Mouse (Mus musculus): ENCODE measurements around the gene Fam131c.

The Fam131c gene

GRCm38 (mm10) chr4:141432666-141433065 lies 64.6 kb downstream of the Fam131c start:
- in situ Hi-C loops (cut with MboI; ENCODE audit: low sequenced_read_pairs), result no loop called here

GRCm38 (mm10) chr4:141433191-141433590 lies 65.2 kb downstream of the Fam131c start:
- in situ Hi-C loops (cut with MboI; ENCODE audit: low sequenced_read_pairs), result no loop called here

All from CH12F3 (cell line).